Mouse (Mus musculus): ENCODE measurements around the gene 2200002J24Rik. TPM values are rescaled to one million over a fixed set of nuclear protein-coding genes. Genes with fewer than 3 reads are reported as not detected.

2200002J24Rik gene
- polyA plus RNA-seq (2014; fragmentation: Nextera tagmentation; extraction: Ambion mirVana): not detected in 2 replicates

DNA sequence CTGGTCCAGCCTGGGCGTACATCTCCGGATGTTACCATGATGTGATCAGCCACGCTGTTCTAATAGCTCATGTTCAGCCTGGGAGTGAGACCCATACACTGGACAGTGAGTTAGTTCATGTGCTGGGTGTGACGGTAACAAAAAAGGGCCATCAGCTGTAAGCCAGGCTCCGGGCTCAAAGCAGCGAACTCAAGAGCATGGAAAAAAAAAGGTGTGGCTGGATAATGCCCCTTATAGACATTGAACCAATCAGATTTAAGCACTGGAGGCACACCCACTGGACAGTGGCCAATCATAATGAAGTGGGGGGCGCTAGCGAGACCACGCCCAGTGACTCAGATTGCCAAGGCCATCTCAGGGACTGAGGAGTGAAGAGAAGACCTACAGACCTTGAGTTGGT lies at the start of gene 2200002J24Rik:
Gene 2200002J24Rik (plus strand): TSS at position 338 of the 400 bp plus-strand sequence.
- 41% methylated on average over 9 of the region's 9 CpGs for WGBS

GRCm38 (mm10) chr7:30649591-30650540 lies 48.9 kb upstream of the 2200002J24Rik start, which contains the start of gene Rbm42:
Gene Rbm42, minus strand, starts transcription at chr7:30650317.
- Histone ChIP-seq H3K27ac (ENCODE audit: low read depth, low read length) (0 out of 2 replicates have a peak within 1 kb of the TSS, but pooled peaks have one; percentile 4), H3K4me2 (replicated peaks; ENCODE audit: low read depth, low read length) (peak within 1 kb of the TSS; percentile 67), H3K4me3 (ENCODE audit: low read depth, low read length) (peak within 1 kb of the TSS; percentile 71), H3K9ac (ENCODE audit: low read depth, low read length) (peak within 1 kb of the TSS; percentile 77), H3K27me3 (ENCODE audit: control insufficient read depth, insufficient read depth, low read length) (no peaks in the 10 kb centered on the region), H3K36me3 (ENCODE audit: control insufficient read depth, insufficient read depth, low read length) (peaks cover 10% of the 10 kb centered on the region; the same call in 1 of the 2 replicates), H3K9me3 (ENCODE audit: control insufficient read depth, low read length) (no peaks in the 10 kb centered on the region), H3K4me1 (replicated peaks; ENCODE audit: control insufficient read depth, insufficient read depth, low read length) (peaks cover 3% of the 10 kb centered on the region; the same call in 1 of the 2 replicates)
- WGBS: 2% methylated on average over 59 of the region's 59 CpGs
- DNase-seq (ENCODE audit: low spot score) (peak; percentile 97), ATAC-seq (ENCODE audit: low FRiP score) (peak; percentile 100)

More for the DNA sequence above, at the start of gene 2200002J24Rik:
- H3K4me2 ChIP-seq (replicated peaks; ENCODE audit: low read depth, low read length): no peak within 1 kb of the TSS
- no peak within 1 kb of the TSS for H3K4me3 ChIP-seq (ENCODE audit: low read depth, low read length)
- no peak within 1 kb of the TSS for H3K27ac ChIP-seq (ENCODE audit: low read depth, low read length)
- H3K27me3 ChIP-seq (ENCODE audit: control insufficient read depth, insufficient read depth, low read length): no peaks in the 10 kb centered on the region
- H3K36me3 ChIP-seq (ENCODE audit: control insufficient read depth, insufficient read depth, low read length): no peaks in the 10 kb centered on the region
- no peak for ATAC-seq (ENCODE audit: low FRiP score)
- H3K9ac ChIP-seq (ENCODE audit: low read depth, low read length): no peak within 1 kb of the TSS
- DNase-seq (ENCODE audit: low spot score): peak; percentile 15
- no peaks in the 10 kb centered on the region for H3K4me1 ChIP-seq (replicated peaks; ENCODE audit: control insufficient read depth, insufficient read depth, low read length)
- no peaks in the 10 kb centered on the region for H3K9me3 ChIP-seq (ENCODE audit: control insufficient read depth, low read length)

DNA sequence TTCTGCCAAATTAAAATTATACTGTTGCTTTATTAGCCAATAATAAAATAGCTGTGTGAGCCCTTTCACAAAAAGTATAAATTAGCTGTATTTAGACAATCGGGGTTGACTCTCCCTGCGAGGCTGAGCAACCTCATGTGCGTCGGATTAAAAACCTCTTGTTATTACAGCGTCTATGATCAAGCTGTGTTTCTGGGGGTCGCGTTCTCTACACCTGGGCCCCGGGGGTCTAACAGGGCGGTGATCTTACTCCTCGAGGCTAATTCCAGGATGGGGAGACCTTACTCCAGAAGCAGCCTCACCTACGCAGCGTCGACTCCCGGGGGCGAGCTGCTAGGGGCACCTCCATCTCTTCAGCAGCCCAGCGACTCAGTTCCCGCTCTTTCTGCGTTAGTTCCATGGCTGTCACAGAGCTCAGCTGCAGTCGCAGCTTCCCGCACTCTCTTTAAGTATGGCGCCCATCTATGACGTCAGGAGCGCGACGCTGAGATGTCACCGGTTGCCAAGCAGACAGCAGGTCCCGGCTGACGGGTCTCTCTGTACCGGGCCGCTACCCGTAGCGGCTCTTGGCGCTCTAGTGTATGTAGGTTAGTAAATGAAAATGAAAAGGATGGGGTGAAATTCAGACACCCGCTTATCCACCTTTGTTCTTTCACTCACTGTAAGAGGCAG lies 34.1 kb upstream of the 2200002J24Rik start, which contains the start of gene Haus5:
Gene Haus5 (minus strand): TSS at position 466 of the 672 bp plus-strand sequence.
- Histone ChIP-seq H3K36me3 (ENCODE audit: control insufficient read depth, insufficient read depth, low read length) (peaks cover 2% of the 10 kb centered on the region; the same call in 1 of the 2 replicates), H3K4me3 (ENCODE audit: low read depth, low read length) (peak within 1 kb of the TSS; percentile 56), H3K27ac (ENCODE audit: low read depth, low read length) (no peak within 1 kb of the TSS), H3K27me3 (ENCODE audit: control insufficient read depth, insufficient read depth, low read length) (no peaks in the 10 kb centered on the region), H3K4me1 (replicated peaks; ENCODE audit: control insufficient read depth, insufficient read depth, low read length) (no peaks in the 10 kb centered on the region), H3K9ac (ENCODE audit: low read depth, low read length) (peak within 1 kb of the TSS; percentile 62), H3K9me3 (ENCODE audit: control insufficient read depth, low read length) (no peaks in the 10 kb centered on the region), H3K4me2 (replicated peaks; ENCODE audit: low read depth, low read length) (peak within 1 kb of the TSS; percentile 81)
- WGBS: 1% methylated on average over 34 of the region's 34 CpGs
- DNase-seq (ENCODE audit: low spot score) (peak; percentile 97), ATAC-seq (ENCODE audit: low FRiP score) (peak; percentile 92)

DNA sequence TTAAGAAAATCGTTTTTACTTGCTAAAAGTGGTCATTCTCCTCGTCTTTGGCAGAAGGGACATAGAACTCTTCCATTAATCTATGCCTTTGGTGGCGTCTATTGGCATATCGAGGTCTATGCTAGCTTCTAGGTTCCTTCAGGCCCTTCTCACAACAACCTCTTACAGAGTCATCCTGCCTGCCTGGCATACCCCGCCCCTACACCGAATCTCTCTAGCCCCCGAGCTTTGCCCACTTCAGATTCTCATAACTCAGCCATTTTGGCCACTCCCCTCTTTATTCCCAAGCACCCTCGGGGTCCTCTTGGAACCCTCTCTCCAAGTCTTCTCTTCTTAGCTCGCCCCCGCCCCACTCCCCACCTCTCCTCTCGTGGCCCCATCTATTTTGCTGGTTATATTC lies 33.4 kb upstream of the 2200002J24Rik start:
- Histone ChIP-seq H3K27me3 (ENCODE audit: control insufficient read depth, insufficient read depth, low read length) (no peaks in the 10 kb centered on the region), H3K4me1 (replicated peaks; ENCODE audit: control insufficient read depth, insufficient read depth, low read length) (no peaks in the 10 kb centered on the region), H3K4me2 (replicated peaks; ENCODE audit: low read depth, low read length) (peak overlapping the region; percentile 81), H3K4me3 (ENCODE audit: low read depth, low read length) (peak overlapping the region; percentile 56), H3K27ac (ENCODE audit: low read depth, low read length) (no peak overlapping the region), H3K9me3 (ENCODE audit: control insufficient read depth, low read length) (no peaks in the 10 kb centered on the region), H3K36me3 (ENCODE audit: control insufficient read depth, insufficient read depth, low read length) (peaks cover 2% of the 10 kb centered on the region; the same call in 1 of the 2 replicates), H3K9ac (ENCODE audit: low read depth, low read length) (peak overlapping the region; percentile 62)
- DNase-seq (ENCODE audit: low spot score) (peak; percentile 32), ATAC-seq (ENCODE audit: low FRiP score) (peak; percentile 67)
- 7% methylated on average over 11 of the region's 11 CpGs for WGBS

DNA sequence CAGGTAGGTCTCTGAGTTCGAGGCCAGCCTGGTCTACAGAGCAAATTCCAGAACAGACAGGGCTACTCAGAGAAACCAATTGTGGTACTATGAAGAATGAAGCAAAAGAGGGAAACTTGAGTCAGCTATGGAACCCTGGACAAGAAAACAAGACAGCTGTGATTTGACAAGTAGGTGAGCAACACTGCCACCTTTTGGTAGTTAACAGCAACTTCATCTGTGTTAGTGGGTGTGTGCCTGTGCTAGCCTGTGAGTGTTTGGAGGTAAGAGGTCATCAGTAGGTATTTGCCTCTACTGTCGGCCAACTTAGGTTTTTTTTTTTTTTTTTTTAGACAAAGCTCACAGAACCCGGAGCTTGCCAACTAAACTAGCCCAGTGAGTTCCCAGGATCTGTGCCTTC lies 29.5 kb upstream of the 2200002J24Rik start:
- Histone ChIP-seq H3K4me2 (replicated peaks; ENCODE audit: low read depth, low read length) (no peak overlapping the region), H3K9me3 (ENCODE audit: control insufficient read depth, low read length) (no peaks in the 10 kb centered on the region), H3K27ac (ENCODE audit: low read depth, low read length) (no peak overlapping the region), H3K4me3 (ENCODE audit: low read depth, low read length) (no peak overlapping the region), H3K9ac (ENCODE audit: low read depth, low read length) (no peak overlapping the region), H3K4me1 (replicated peaks; ENCODE audit: control insufficient read depth, insufficient read depth, low read length) (no peaks in the 10 kb centered on the region), H3K27me3 (ENCODE audit: control insufficient read depth, insufficient read depth, low read length) (no peaks in the 10 kb centered on the region), H3K36me3 (ENCODE audit: control insufficient read depth, insufficient read depth, low read length) (no peaks in the 10 kb centered on the region)
- WGBS: 49% methylated on average over 3 of the region's 3 CpGs
- DNase-seq (ENCODE audit: low spot score): peak; percentile 28
- ATAC-seq (ENCODE audit: low FRiP score): no peak

DNA sequence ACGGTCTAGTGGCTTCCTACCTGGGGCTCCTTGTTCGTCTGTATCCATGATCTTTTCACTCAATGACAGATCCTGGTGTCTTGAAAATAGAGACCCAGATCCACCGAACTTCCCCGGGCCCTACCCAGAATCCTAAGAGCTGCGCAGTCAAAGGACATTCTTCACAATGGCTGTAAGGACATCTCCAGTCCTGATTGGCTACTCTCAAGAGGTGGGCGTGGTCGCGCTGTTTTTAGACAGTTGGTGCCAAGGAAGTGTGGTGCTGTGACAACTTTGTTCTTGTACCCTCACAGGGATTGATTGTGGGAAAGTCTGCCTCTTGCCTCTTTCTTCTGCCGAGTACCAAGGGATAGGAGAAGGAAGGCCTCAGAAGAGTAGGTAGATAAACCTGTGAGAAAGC lies 27.2 kb upstream of the 2200002J24Rik start, which contains the start of gene Pmis2:
Gene Pmis2 (minus strand): TSS at position 126 of the 400 bp plus-strand sequence.
- Histone ChIP-seq H3K4me2 (replicated peaks; ENCODE audit: low read depth, low read length) (no peak within 1 kb of the TSS), H3K9ac (ENCODE audit: low read depth, low read length) (no peak within 1 kb of the TSS), H3K4me3 (ENCODE audit: low read depth, low read length) (no peak within 1 kb of the TSS), H3K4me1 (replicated peaks; ENCODE audit: control insufficient read depth, insufficient read depth, low read length) (no peaks in the 10 kb centered on the region), H3K27me3 (ENCODE audit: control insufficient read depth, insufficient read depth, low read length) (no peaks in the 10 kb centered on the region), H3K27ac (ENCODE audit: low read depth, low read length) (no peak within 1 kb of the TSS), H3K36me3 (ENCODE audit: control insufficient read depth, insufficient read depth, low read length) (no peaks in the 10 kb centered on the region), H3K9me3 (ENCODE audit: control insufficient read depth, low read length) (no peaks in the 10 kb centered on the region)
- ATAC-seq (ENCODE audit: low FRiP score) (no peak), DNase-seq (ENCODE audit: low spot score) (no peak)
- 68% methylated on average over 9 of the region's 9 CpGs for WGBS

DNA sequence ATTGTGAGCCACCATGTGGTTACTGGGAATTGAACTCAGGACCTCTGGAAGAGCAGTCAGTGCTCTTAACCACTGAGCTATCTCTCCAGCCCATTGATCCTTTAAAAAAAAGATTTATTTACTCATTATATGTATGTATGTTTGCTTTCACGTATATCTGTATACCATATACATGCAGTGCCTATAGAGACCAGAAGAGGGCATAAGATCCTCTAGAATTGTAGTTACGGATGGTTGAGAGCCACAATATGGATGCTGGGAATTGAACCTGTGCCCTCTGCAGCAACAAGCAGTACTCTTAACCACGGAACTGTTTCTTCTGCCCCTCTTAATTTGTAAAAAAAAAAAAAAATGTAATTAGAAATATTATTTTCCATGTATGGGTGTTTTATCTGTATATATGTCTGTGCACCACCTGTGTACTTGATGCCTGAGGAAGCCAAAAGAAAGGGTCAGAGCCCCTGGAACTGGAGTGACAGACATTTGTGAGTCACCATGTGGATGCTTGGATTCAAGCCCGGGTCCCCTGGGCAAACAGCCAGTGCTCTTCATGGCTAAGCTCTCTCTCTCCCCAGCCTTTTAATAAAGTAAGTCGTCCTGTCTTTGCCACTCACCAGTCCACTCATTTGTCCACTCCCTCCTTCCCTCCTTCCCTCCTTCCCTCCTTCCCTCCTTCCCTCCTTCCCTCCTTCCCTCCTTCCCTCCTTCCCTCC lies 20.3 kb upstream of the 2200002J24Rik start:
- no peaks in the 10 kb centered on the region for H3K9me3 ChIP-seq (ENCODE audit: control insufficient read depth, low read length)
- ATAC-seq (ENCODE audit: low FRiP score) (no peak), DNase-seq (ENCODE audit: low spot score) (no peak)
- no peak overlapping the region for H3K4me3 ChIP-seq (ENCODE audit: low read depth, low read length)
- no peak overlapping the region for H3K27ac ChIP-seq (ENCODE audit: low read depth, low read length)
- no peak overlapping the region for H3K4me2 ChIP-seq (replicated peaks; ENCODE audit: low read depth, low read length)
- H3K9ac ChIP-seq (ENCODE audit: low read depth, low read length): no peak overlapping the region
- no peaks in the 10 kb centered on the region for H3K36me3 ChIP-seq (ENCODE audit: control insufficient read depth, insufficient read depth, low read length)
- H3K4me1 ChIP-seq (replicated peaks; ENCODE audit: control insufficient read depth, insufficient read depth, low read length): no peaks in the 10 kb centered on the region
- 73% methylated on average over 5 of the region's 5 CpGs for WGBS
- no peaks in the 10 kb centered on the region for H3K27me3 ChIP-seq (ENCODE audit: control insufficient read depth, insufficient read depth, low read length)

DNA sequence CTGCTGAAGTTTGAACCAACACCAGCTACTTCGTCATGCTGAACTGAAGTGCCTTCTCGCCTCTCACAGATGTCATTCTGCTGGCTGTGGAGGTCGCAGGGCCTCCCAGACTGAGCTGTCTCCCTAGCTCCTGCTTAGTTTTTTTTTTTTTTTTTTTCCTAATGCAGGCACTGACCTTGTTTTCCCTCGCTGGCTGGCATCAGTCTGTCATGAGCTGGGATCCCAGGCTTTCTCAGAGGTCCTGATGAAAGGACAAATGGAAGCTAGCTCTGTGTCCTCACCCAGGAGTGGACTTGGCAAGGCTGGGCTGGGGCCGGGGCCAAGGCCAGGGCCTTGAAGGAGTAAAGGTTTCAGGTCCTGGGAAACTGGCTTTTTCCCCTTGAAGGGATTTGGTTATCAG lies 16.8 kb upstream of the 2200002J24Rik start:
- Histone ChIP-seq H3K36me3 (ENCODE audit: control insufficient read depth, insufficient read depth, low read length) (no peaks in the 10 kb centered on the region), H3K27me3 (ENCODE audit: control insufficient read depth, insufficient read depth, low read length) (no peaks in the 10 kb centered on the region), H3K4me3 (ENCODE audit: low read depth, low read length) (no peak overlapping the region), H3K9ac (ENCODE audit: low read depth, low read length) (no peak overlapping the region), H3K27ac (ENCODE audit: low read depth, low read length) (no peak overlapping the region), H3K4me1 (replicated peaks; ENCODE audit: control insufficient read depth, insufficient read depth, low read length) (no peaks in the 10 kb centered on the region), H3K9me3 (ENCODE audit: control insufficient read depth, low read length) (no peaks in the 10 kb centered on the region), H3K4me2 (replicated peaks; ENCODE audit: low read depth, low read length) (no peak overlapping the region)
- 68% methylated on average over 5 of the region's 5 CpGs for WGBS
- ATAC-seq (ENCODE audit: low FRiP score): no peak
- DNase-seq (ENCODE audit: low spot score): no peak

All from hindbrain, embryonic 11.5 days (tissue).